Mouse (Mus musculus): Measurements from ENCODE around the gene Bhlha15. TPM values are rescaled to one million over a fixed set of nuclear protein-coding genes. Genes with fewer than 3 reads are reported as not detected.

Gene Bhlha15
- total and polyA plus RNA-seq, 3 experiments: 4.1 to 4.3 TPM; not detected in 1

DNA sequence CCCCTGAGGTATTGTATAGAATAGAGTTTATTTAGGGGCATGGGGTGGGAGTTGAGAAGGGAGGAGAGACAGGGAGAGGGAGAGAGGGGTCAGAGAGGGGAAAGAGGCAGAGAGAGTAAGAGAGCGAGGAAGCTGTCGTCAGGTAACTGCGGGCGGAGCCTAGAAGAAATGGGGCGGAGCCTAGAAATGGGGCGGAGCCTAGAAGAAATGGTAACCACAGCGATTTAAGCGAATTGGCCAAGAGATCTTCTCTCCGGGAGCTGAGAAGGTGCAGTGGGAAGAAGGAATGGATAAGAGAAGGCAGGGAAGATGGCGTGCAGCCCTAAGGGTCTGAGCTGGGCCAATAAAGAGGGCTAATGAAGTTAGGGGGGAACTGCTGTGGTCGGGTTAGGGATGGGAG lies 36.1 kb downstream of the Bhlha15 start:
- no peak overlapping the region for H3K27ac ChIP-seq (ENCODE audit: control insufficient read depth, low read depth, low read length)
- no peak overlapping the region for H3K9ac ChIP-seq (ENCODE audit: control insufficient read depth, low read depth, low read length, poor library complexity, severe bottlenecking)
- H3K4me3 ChIP-seq (ENCODE audit: control insufficient read depth in 1 of 2, insufficient read depth in 1 of 2, low read depth in 2 of 2, low read length in 2 of 2): no peak overlapping the region
- TF ChIP-seq CHD2 (IDR thresholded peaks at IDR 0.05; ENCODE audit: low read length) (no peak), MAFK (IDR thresholded peaks at IDR 0.05; ENCODE audit: borderline replicate concordance, low read depth, low read length) (no peak), ZC3H11A (IDR thresholded peaks at IDR 0.05; ENCODE audit: low read depth, low read length) (no peak), HCFC1 (IDR thresholded peaks at IDR 0.05; ENCODE audit: low read depth, low read length) (no peak), ZKSCAN1 (IDR thresholded peaks at IDR 0.05; ENCODE audit: low read depth, low read length) (no peak), JUND (IDR thresholded peaks at IDR 0.05; ENCODE audit: low read depth, low read length) (no peak), POLR2AphosphoS5 (IDR thresholded peaks at IDR 0.05; ENCODE audit: borderline replicate concordance, low read depth, low read length) (no peak), SIN3A (IDR thresholded peaks at IDR 0.05; ENCODE audit: low read length) (no peak), NELFE (IDR thresholded peaks at IDR 0.05; ENCODE audit: low read depth, low read length) (no peak)
- H3K79me2 ChIP-seq (ENCODE audit: control insufficient read depth, insufficient read depth, low read length, poor library complexity): no peaks in the 10 kb centered on the region
- H3K4me1 ChIP-seq (ENCODE audit: control insufficient read depth in 1 of 2, insufficient read depth in 2 of 2, low read length in 2 of 2): peaks cover 0 to 9% of the 10 kb centered on the region in 2 experiments; a peak in 1 of 4 replicates
- no peak for DNase-seq (ENCODE audit: low read depth, low spot score)
- H3K9me3 ChIP-seq (replicated peaks; ENCODE audit: insufficient read depth, low read length): no peaks in the 10 kb centered on the region
- H3K27me3 ChIP-seq (ENCODE audit: control insufficient read depth in 1 of 2, insufficient read depth in 2 of 2, low read length in 2 of 2): no peaks in the 10 kb centered on the region
- H3K36me3 ChIP-seq (ENCODE audit: control insufficient read depth in 1 of 2, insufficient read depth in 2 of 2, low read length in 2 of 2): no peaks in the 10 kb centered on the region; a peak in 1 of 4 replicates

- TF ChIP-seq ELF1 (IDR thresholded peaks at IDR 0.05; ENCODE audit: low read depth, low read length) (no peak), USF2 (IDR thresholded peaks at IDR 0.05; ENCODE audit: borderline replicate concordance in 1 of 2, insufficient read depth in 1 of 2, low read depth in 1 of 2, low read length in 2 of 2) (no peak), RAD21 (IDR thresholded peaks at IDR 0.05; ENCODE audit: low read depth, low read length) (no peak), BHLHE40 (IDR thresholded peaks at IDR 0.05; ENCODE audit: borderline replicate concordance, low read depth, low read length) (no peak), NELFE (IDR thresholded peaks at IDR 0.05; ENCODE audit: low read depth, low read length) (no peak), ZKSCAN1 (IDR thresholded peaks at IDR 0.05; ENCODE audit: low read depth, low read length) (no peak), E2F4 (IDR thresholded peaks at IDR 0.05; ENCODE audit: borderline replicate concordance, low read depth, low read length) (no peak), TCF12 (IDR thresholded peaks at IDR 0.05; ENCODE audit: low read depth, low read length) (no peak), KAT2A (conservative IDR thresholded peaks at IDR 0.05; ENCODE audit: low read depth, low read length) (no peak)
- Histone ChIP-seq H3K9ac (ENCODE audit: control insufficient read depth, low read depth, low read length, poor library complexity, severe bottlenecking) (no peak overlapping the region), H3K79me2 (ENCODE audit: control insufficient read depth, insufficient read depth, low read length, poor library complexity) (no peaks in the 10 kb centered on the region), H3K27ac (ENCODE audit: control insufficient read depth, low read depth, low read length) (no peak overlapping the region), H3K9me3 (replicated peaks; ENCODE audit: insufficient read depth, low read length) (no peaks in the 10 kb centered on the region), H3K4me3 (ENCODE audit: control insufficient read depth in 1 of 2, insufficient read depth in 1 of 2, low read depth in 2 of 2, low read length in 2 of 2) (no peak overlapping the region), H3K27me3 (ENCODE audit: control insufficient read depth in 1 of 2, insufficient read depth in 2 of 2, low read length in 2 of 2) (no peaks in the 10 kb centered on the region), H3K4me1 (ENCODE audit: control insufficient read depth in 1 of 2, insufficient read depth in 2 of 2, low read length in 2 of 2) (peaks cover 0 to 7% of the 10 kb centered on the region in 2 experiments; a peak in 2 of 4 replicates), H3K36me3 (ENCODE audit: control insufficient read depth in 1 of 2, insufficient read depth in 2 of 2, low read length in 2 of 2) (peaks cover 0 to 2% of the 10 kb centered on the region in 2 experiments; a peak in 2 of 4 replicates)
- DNase-seq (ENCODE audit: low read depth, low spot score): no peak
Observed at GRCm38 (mm10) chr5:144230216-144230615, 40.1 kb downstream of the Bhlha15 start.

Measured in MEL (cell line).